Mouse (Mus musculus): ENCODE results near the gene Egr4. TPM values are rescaled to one million over a fixed set of nuclear protein-coding genes. Genes with fewer than 3 reads are reported as not detected.

Egr4 gene
- not detected for polyA plus RNA-seq (2014; fragmentation: Illumina TruSeq; extraction: RNeasy Lipid Tissue Mini Kit (QIAGEN cat#74804); ENCODE audit: low read depth, low replicate concordance)

GRCm38 (mm10) chr6:85513531-85513910, at the start of gene Egr4:
TSS of gene Egr4 (minus strand) at chr6:85513589.

GRCm38 (mm10) chr6:85502911-85503250, 10.5 kb downstream of the Egr4 start, which contains the start of gene Fbxo41:
TSS of gene Fbxo41 (minus strand) at chr6:85502994.

Other genes starting within 250 kb of the Egr4 start
- 5.4 TPM for gene Sfxn5, start 180.2 kb downstream of the Egr4 start, polyA plus RNA-seq (2014; fragmentation: Illumina TruSeq; extraction: RNeasy Lipid Tissue Mini Kit (QIAGEN cat#74804); ENCODE audit: low read depth, low replicate concordance)
- gene Rab11fip5, start 139.0 kb downstream of the Egr4 start, polyA plus RNA-seq (2014; fragmentation: Illumina TruSeq; extraction: RNeasy Lipid Tissue Mini Kit (QIAGEN cat#74804); ENCODE audit: low read depth, low replicate concordance), result 1.1 TPM
- gene Noto, start 89.7 kb downstream of the Egr4 start, polyA plus RNA-seq (2014; fragmentation: Illumina TruSeq; extraction: RNeasy Lipid Tissue Mini Kit (QIAGEN cat#74804); ENCODE audit: low read depth, low replicate concordance), result not detected
- gene Smyd5, start 81.6 kb downstream of the Egr4 start, polyA plus RNA-seq (2014; fragmentation: Illumina TruSeq; extraction: RNeasy Lipid Tissue Mini Kit (QIAGEN cat#74804); ENCODE audit: low read depth, low replicate concordance), result 2.1 TPM
- 99.8 TPM for gene Cct7, start 62.1 kb downstream of the Egr4 start, polyA plus RNA-seq (2014; fragmentation: Illumina TruSeq; extraction: RNeasy Lipid Tissue Mini Kit (QIAGEN cat#74804); ENCODE audit: low read depth, low replicate concordance)
- gene Pradc1, start 61.6 kb downstream of the Egr4 start, polyA plus RNA-seq (2014; fragmentation: Illumina TruSeq; extraction: RNeasy Lipid Tissue Mini Kit (QIAGEN cat#74804); ENCODE audit: low read depth, low replicate concordance), result 4.5 TPM
- gene Fbxo41, start 10.6 kb downstream of the Egr4 start, polyA plus RNA-seq (2014; fragmentation: Illumina TruSeq; extraction: RNeasy Lipid Tissue Mini Kit (QIAGEN cat#74804); ENCODE audit: low read depth, low replicate concordance), result not detected
- gene Alms1, start 73.9 kb upstream of the Egr4 start, polyA plus RNA-seq (2014; fragmentation: Illumina TruSeq; extraction: RNeasy Lipid Tissue Mini Kit (QIAGEN cat#74804); ENCODE audit: low read depth, low replicate concordance), result 7.3 TPM
- gene Nat8f7, start 199.6 kb upstream of the Egr4 start, polyA plus RNA-seq (2014; fragmentation: Illumina TruSeq; extraction: RNeasy Lipid Tissue Mini Kit (QIAGEN cat#74804); ENCODE audit: low read depth, low replicate concordance), result not detected

Measured in sigmoid colon, adult 10 weeks (tissue).